Mouse (Mus musculus) MEL (cell line): ENCODE measurements around the gene Golga3. TPM values are rescaled to one million over a fixed set of nuclear protein-coding genes. Genes with fewer than 3 reads are reported as not detected.
A peak's percentile ranks its signal among the peaks of the same experiment; 100 is the strongest.

Source experiments
- DNase-seq: peaks from one replicate; pipeline ENCODE4 v3.0.0; 2011; ENCODE audit warnings: low read depth, low spot score
- H3K27ac ChIP-seq: 2 replicates; pipeline ENCODE4 v1.5.1; 2012; ENCODE audit warnings: low read depth, mild to moderate bottlenecking, control low read depth, low read length, moderate library complexity; ENCODE audit not compliant: control insufficient read depth
- H3K27me3 ChIP-seq, 2 experiments: fragments of 150-350 bp in 1 of 2; sonication (generic) in 1 of 2; 2 replicates each; pipeline ENCODE4 v1.6.1; 2012; ENCODE audit warnings: low read length in 2 of 2, mild to moderate bottlenecking in 2 of 2, improper control_type of control experiment in 1 of 2, moderate library complexity in 1 of 2; ENCODE audit not compliant: insufficient read depth in 2 of 2, control insufficient read depth in 1 of 2
- H3K36me3 ChIP-seq, 2 experiments: 2 replicates each; pipeline ENCODE4 v1.6.1; 2012 to 2014; ENCODE audit warnings: low read length in 2 of 2, improper control_type of control experiment in 1 of 2, inconsistent platforms in 1 of 2, mild to moderate bottlenecking in 1 of 2; ENCODE audit not compliant: insufficient read depth in 2 of 2, control insufficient read depth in 1 of 2
- H3K4me1 ChIP-seq, 2 experiments: fragments of 150-350 bp in 1 of 2; sonication (generic) in 1 of 2; 2 replicates each; pipeline ENCODE4 v1.6.1; 2012; ENCODE audit warnings: low read length in 2 of 2, improper control_type of control experiment in 1 of 2, mild to moderate bottlenecking in 1 of 2; ENCODE audit not compliant: insufficient read depth in 2 of 2, control insufficient read depth in 1 of 2
- H3K4me3 ChIP-seq, 2 experiments: fragments of 150-350 bp in 1 of 2; sonication (generic) in 1 of 2; 2 replicates each; pipeline ENCODE4 v1.5.1; 2012; ENCODE audit warnings: low read depth in 2 of 2, low read length in 2 of 2, mild to moderate bottlenecking in 2 of 2, moderate library complexity in 2 of 2, control low read depth in 1 of 2, improper control_type of control experiment in 1 of 2; ENCODE audit not compliant: control insufficient read depth in 1 of 2, insufficient read depth in 1 of 2
- H3K79me2 ChIP-seq: 2 replicates; pipeline ENCODE4 v1.6.1; 2012; ENCODE audit warnings: mild to moderate bottlenecking, low read length, moderate library complexity; ENCODE audit not compliant: control insufficient read depth, poor library complexity, insufficient read depth
- H3K9ac ChIP-seq: 2 replicates; pipeline ENCODE4 v1.6.1; 2012; ENCODE audit warnings: low read depth, mild to moderate bottlenecking, control low read depth, low read length, moderate library complexity; ENCODE audit not compliant: control insufficient read depth, poor library complexity, severe bottlenecking
- H3K9me3 ChIP-seq: fragments of 150-350 bp; sonication (generic); replicated peaks from 2 replicates; pipeline ENCODE4 v1.6.1; 2012; ENCODE audit warnings: mild to moderate bottlenecking, low read length, improper control_type of control experiment, moderate library complexity; ENCODE audit not compliant: insufficient read depth
- BHLHE40 ChIP-seq: IDR thresholded peaks from 2 replicates; pipeline ENCODE4 v1.6.1; 2012; ENCODE audit warnings: low read depth, mild to moderate bottlenecking, inconsistent platforms, low read length, improper control_type of control experiment, borderline replicate concordance
- CHD1 ChIP-seq: IDR thresholded peaks from 2 replicates; pipeline ENCODE4 v1.6.1; 2012; ENCODE audit warnings: low read depth, mild to moderate bottlenecking, inconsistent platforms, low read length, improper control_type of control experiment
- CHD2 ChIP-seq: IDR thresholded peaks from 2 replicates; pipeline ENCODE4 v1.6.1; 2011; ENCODE audit warnings: low read length, improper control_type of control experiment
- CTCF ChIP-seq, 3 experiments: IDR thresholded peaks in 2 of 3; conservative IDR thresholded peaks in 1 of 3; 2 replicates each; pipeline ENCODE4 v1.5.1; 2011 to 2012; ENCODE audit warnings: low read length in 3 of 3, low read depth in 2 of 3, mild to moderate bottlenecking in 2 of 3, improper control_type of control experiment in 1 of 3, inconsistent platforms in 1 of 3, mixed read lengths in 1 of 3, moderate library complexity in 1 of 3; ENCODE audit not compliant: control insufficient read depth in 1 of 3, insufficient read depth in 1 of 3, poor library complexity in 1 of 3, severe bottlenecking in 1 of 3
- ELF1 ChIP-seq: IDR thresholded peaks from 2 replicates; pipeline ENCODE4 v1.6.1; 2014; ENCODE audit warnings: low read depth, mild to moderate bottlenecking, inconsistent platforms, low read length, improper control_type of control experiment, moderate library complexity
- EP300 ChIP-seq, 2 experiments: IDR thresholded peaks; 2 replicates each; pipeline ENCODE4 v1.6.1; 2011; ENCODE audit warnings: improper control_type of control experiment in 2 of 2, low read length in 2 of 2, low read depth in 1 of 2, mild to moderate bottlenecking in 1 of 2
- ETS1 ChIP-seq: IDR thresholded peaks from 2 replicates; pipeline ENCODE4 v1.6.1; 2012; ENCODE audit warnings: low read depth, mild to moderate bottlenecking, inconsistent platforms, low read length, improper control_type of control experiment, moderate library complexity
- GABPA ChIP-seq: IDR thresholded peaks from 2 replicates; pipeline ENCODE4 v1.6.1; 2012; ENCODE audit warnings: low read depth, mild to moderate bottlenecking, inconsistent platforms, low read length, improper control_type of control experiment, moderate library complexity
- GATA1 ChIP-seq: IDR thresholded peaks from 2 replicates; pipeline ENCODE4 v1.6.1; 2011; ENCODE audit warnings: low read depth, low read length, improper control_type of control experiment
- HCFC1 ChIP-seq: IDR thresholded peaks from 2 replicates; pipeline ENCODE4 v1.6.1; 2012; ENCODE audit warnings: low read depth, mild to moderate bottlenecking, inconsistent platforms, low read length, improper control_type of control experiment, moderate library complexity
- JUND ChIP-seq: IDR thresholded peaks from 2 replicates; pipeline ENCODE4 v1.6.1; 2011; ENCODE audit warnings: low read depth, mild to moderate bottlenecking, improper control_type of control experiment, low read length
- KAT2A ChIP-seq: conservative IDR thresholded peaks from 2 replicates; pipeline ENCODE4 v1.6.1; 2012; ENCODE audit warnings: low read depth, low read length, improper control_type of control experiment, inconsistent platforms
- MAFK ChIP-seq: IDR thresholded peaks from 2 replicates; pipeline ENCODE4 v1.6.1; 2011; ENCODE audit warnings: low read depth, mild to moderate bottlenecking, low read length, improper control_type of control experiment, borderline replicate concordance
- MAX ChIP-seq: IDR thresholded peaks from 2 replicates; pipeline ENCODE4 v1.6.1; 2011; ENCODE audit warnings: low read length, improper control_type of control experiment
- MAZ ChIP-seq: IDR thresholded peaks from 2 replicates; pipeline ENCODE4 v1.6.1; 2012; ENCODE audit warnings: low read depth, mild to moderate bottlenecking, inconsistent platforms, low read length, improper control_type of control experiment
- MEF2A ChIP-seq: IDR thresholded peaks from 2 replicates; pipeline ENCODE4 v1.6.1; 2014; ENCODE audit warnings: low read depth, mild to moderate bottlenecking, inconsistent platforms, low read length, improper control_type of control experiment; ENCODE audit not compliant: poor library complexity, insufficient replicate concordance, severe bottlenecking; ENCODE audit errors: extremely low read depth
- MXI1 ChIP-seq: IDR thresholded peaks from 2 replicates; pipeline ENCODE4 v1.6.1; 2011; ENCODE audit warnings: mild to moderate bottlenecking, low read depth, low read length, improper control_type of control experiment
- MYB ChIP-seq: IDR thresholded peaks from 2 replicates; pipeline ENCODE4 v1.6.1; 2011; ENCODE audit warnings: mild to moderate bottlenecking, low read depth, low read length, improper control_type of control experiment
- MYC ChIP-seq: IDR thresholded peaks from 2 replicates; pipeline ENCODE4 v1.6.1; 2011; ENCODE audit warnings: low read depth, mild to moderate bottlenecking, low read length, improper control_type of control experiment, moderate library complexity
- NELFE ChIP-seq: IDR thresholded peaks from 2 replicates; pipeline ENCODE4 v1.6.1; 2011; ENCODE audit warnings: low read depth, low read length, improper control_type of control experiment
- NRF1 ChIP-seq: IDR thresholded peaks from 2 replicates; pipeline ENCODE4 v1.6.1; 2014; ENCODE audit warnings: low read depth, mild to moderate bottlenecking, inconsistent platforms, low read length, improper control_type of control experiment, moderate library complexity; ENCODE audit not compliant: poor library complexity, insufficient read depth, severe bottlenecking
- POLR2A ChIP-seq, 2 experiments: IDR thresholded peaks; 2 replicates each; pipeline ENCODE4 v1.6.1; 2011 to 2012; ENCODE audit warnings: low read length in 2 of 2, mild to moderate bottlenecking in 2 of 2, control low read depth in 1 of 2, improper control_type of control experiment in 1 of 2, low read depth in 1 of 2, moderate library complexity in 1 of 2; ENCODE audit not compliant: control insufficient read depth in 1 of 2, insufficient read depth in 1 of 2, poor library complexity in 1 of 2
- POLR2AphosphoS2 ChIP-seq: IDR thresholded peaks from 2 replicates; pipeline ENCODE4 v1.6.1; 2011; ENCODE audit warnings: low read length, improper control_type of control experiment
- POLR2AphosphoS5 ChIP-seq: IDR thresholded peaks from 2 replicates; pipeline ENCODE4 v1.6.1; 2012; ENCODE audit warnings: low read depth, borderline replicate concordance, mild to moderate bottlenecking, inconsistent platforms, low read length, moderate library complexity, mixed read lengths
- RAD21 ChIP-seq: IDR thresholded peaks from 2 replicates; pipeline ENCODE4 v1.6.1; 2011; ENCODE audit warnings: mild to moderate bottlenecking, low read depth, low read length, improper control_type of control experiment
- RCOR1 ChIP-seq: IDR thresholded peaks from 2 replicates; pipeline ENCODE4 v1.6.1; 2012; ENCODE audit warnings: low read depth, mild to moderate bottlenecking, inconsistent platforms, low read length, improper control_type of control experiment
- SIN3A ChIP-seq: IDR thresholded peaks from 2 replicates; pipeline ENCODE4 v1.6.1; 2012; ENCODE audit warnings: low read length, improper control_type of control experiment, inconsistent platforms
- SMC3 ChIP-seq: IDR thresholded peaks from 2 replicates; pipeline ENCODE4 v1.6.1; 2011; ENCODE audit warnings: low read depth, low read length, improper control_type of control experiment
- TAL1 ChIP-seq: IDR thresholded peaks from 2 replicates; pipeline ENCODE4 v1.6.1; 2012; ENCODE audit warnings: mild to moderate bottlenecking, inconsistent platforms, low read length, moderate library complexity, mixed read lengths
- TBP ChIP-seq: IDR thresholded peaks from 2 replicates; pipeline ENCODE4 v1.8.0; 2011; ENCODE audit warnings: low read depth, low read length, improper control_type of control experiment
- TCF12 ChIP-seq: IDR thresholded peaks from 2 replicates; pipeline ENCODE4 v1.6.1; 2014; ENCODE audit warnings: low read depth, mild to moderate bottlenecking, inconsistent platforms, low read length, improper control_type of control experiment, moderate library complexity
- UBTF ChIP-seq: IDR thresholded peaks from 2 replicates; pipeline ENCODE4 v1.6.1; 2012; ENCODE audit warnings: low read depth, mild to moderate bottlenecking, inconsistent platforms, low read length, improper control_type of control experiment, moderate library complexity, borderline replicate concordance; ENCODE audit not compliant: insufficient read depth
- USF1 ChIP-seq: IDR thresholded peaks from 2 replicates; pipeline ENCODE4 v1.6.1; 2014; ENCODE audit warnings: low read depth, mild to moderate bottlenecking, inconsistent platforms, low read length, improper control_type of control experiment, moderate library complexity
- USF2 ChIP-seq, 2 experiments: IDR thresholded peaks; 2 replicates each; pipeline ENCODE4 v1.6.1; 2011 to 2012; ENCODE audit warnings: improper control_type of control experiment in 2 of 2, low read length in 2 of 2, borderline replicate concordance in 1 of 2, inconsistent platforms in 1 of 2, low read depth in 1 of 2, mild to moderate bottlenecking in 1 of 2; ENCODE audit not compliant: insufficient read depth in 1 of 2
- ZC3H11A ChIP-seq: IDR thresholded peaks from 2 replicates; pipeline ENCODE4 v1.6.1; 2012; ENCODE audit warnings: low read depth, mild to moderate bottlenecking, inconsistent platforms, low read length, improper control_type of control experiment
- ZKSCAN1 ChIP-seq: IDR thresholded peaks from 2 replicates; pipeline ENCODE4 v1.6.1; 2012; ENCODE audit warnings: low read depth, mild to moderate bottlenecking, inconsistent platforms, low read length, improper control_type of control experiment, moderate library complexity
- ZMIZ1 ChIP-seq: IDR thresholded peaks from 2 replicates; pipeline ENCODE4 v1.6.1; 2012; ENCODE audit warnings: low read depth, mild to moderate bottlenecking, inconsistent platforms, low read length, improper control_type of control experiment, moderate library complexity
- ZNF384 ChIP-seq: IDR thresholded peaks from 2 replicates; pipeline ENCODE4 v1.6.1; 2012; ENCODE audit warnings: low read depth, mild to moderate bottlenecking, inconsistent platforms, low read length, improper control_type of control experiment
- polyA plus RNA-seq, 2 experiments: library from polyadenylated mRNA; stranded (reverse) in 1 of 2; unstranded in 1 of 2; fragments of >175 nt in 1 of 2; fragments of >200 nt in 1 of 2; gene quantifications; 2 replicates each; pipeline versions ENCODE4 v1.2.1 to v1.2.4; 2012; ENCODE audit warnings: low replicate concordance in 2 of 2, low read depth in 1 of 2; ENCODE audit not compliant: insufficient read length in 2 of 2, insufficient read depth in 1 of 2, missing spikeins in 1 of 2
- total RNA-seq: library from RNA; depleted of rRNA; stranded (reverse); fragments of 300-350 nt; gene quantifications from 2 replicates; pipeline ENCODE4 v1.2.3, GENCODE M21; 2012

Golga3 gene
- total and polyA plus RNA-seq, 3 experiments: 17.4 to 80.3 (median 21.7) TPM

- peak; percentile 74 for DNase-seq
- Histone ChIP-seq H3K27me3 (no peaks in the 10 kb centered on the region), H3K9me3 (no peaks in the 10 kb centered on the region), H3K9ac (no peak overlapping the region), H3K36me3 (peaks cover 29 to 44% of the 10 kb centered on the region in 2 experiments), H3K79me2 (peaks cover 9% of the 10 kb centered on the region), H3K4me1 (peaks cover 38 to 41% of the 10 kb centered on the region in 2 experiments), H3K27ac (no peak overlapping the region; the same call in 1 of the 2 replicates), H3K4me3 (no peak overlapping the region)
- TF ChIP-seq BHLHE40 (no peak), HCFC1 (no peak), MYC (0 out of 2 replicates have a peak, but pooled peaks have one; percentile 41), ZMIZ1 (no peak), ZKSCAN1 (no peak), TCF12 (peak; percentile 36), SMC3 (no peak), POLR2AphosphoS2 (no peak), CHD2 (no peak), KAT2A (no peak), MYB (peak; percentile 84), TAL1 (no peak), JUND (no peak), POLR2AphosphoS5 (no peak), GABPA (no peak), ETS1 (peak; percentile 78), ZNF384 (no peak), CHD1 (no peak), ZC3H11A (no peak), NRF1 (no peak), CTCF (IDR thresholded peaks at IDR 0.05 in 2 of 3, conservative IDR thresholded peaks at IDR 0.05 in 1 of 3; ENCODE audit: control insufficient read depth in 1 of 3, insufficient read depth in 1 of 3, low read depth in 2 of 3, low read length in 3 of 3, poor library complexity in 1 of 3, severe bottlenecking in 1 of 3) (no peak), RAD21 (no peak), MAX (peak; percentile 73; the same call in 1 of the 2 replicates), UBTF (no peak), SIN3A (peak; percentile 74; the same call in 1 of the 2 replicates), RCOR1 (no peak), NELFE (no peak; the same call in 1 of the 2 replicates), MXI1 (peak; percentile 87), EP300 (IDR thresholded peaks at IDR 0.05; ENCODE audit: low read depth in 1 of 2, low read length in 2 of 2) (peak; percentile 64 to 81), POLR2A (IDR thresholded peaks at IDR 0.05; ENCODE audit: control insufficient read depth in 1 of 2, insufficient read depth in 1 of 2, low read depth in 1 of 2, low read length in 2 of 2, poor library complexity in 1 of 2) (0 out of 4 replicates have a peak, but pooled peaks of 1 of the 2 experiments have one; percentile 25), MAFK (no peak), MEF2A (no peak), TBP (no peak), GATA1 (peak; percentile 4; the same call in 1 of the 2 replicates), MAZ (no peak), USF1 (no peak), USF2 (IDR thresholded peaks at IDR 0.05; ENCODE audit: borderline replicate concordance in 1 of 2, insufficient read depth in 1 of 2, low read depth in 1 of 2, low read length in 2 of 2) (no peak), ELF1 (no peak)
Measured at GRCm38 (mm10) chr5:110142309-110142708, 34.2 kb upstream of the Golga3 start.
